Mouse (Mus musculus) CH12.LX (cell line): Measurements from ENCODE around the gene Tdrd7. TPM values are rescaled to one million over a fixed set of nuclear protein-coding genes. Genes with fewer than 3 reads are reported as not detected.

Experiments used
- DNase-seq: peaks from one replicate; pipeline ENCODE4 v3.0.0-alpha.2; 2013; ENCODE audit errors: extremely low read depth
- H3K27ac ChIP-seq: 2 replicates; pipeline ENCODE4 v1.5.1; 2012; ENCODE audit warnings: low read depth, mild to moderate bottlenecking, control low read depth, moderate library complexity; ENCODE audit not compliant: insufficient read depth
- H3K27me3 ChIP-seq: replicated peaks from 2 replicates; pipeline ENCODE3; 2012; ENCODE audit warnings: inconsistent platforms
- H3K36me3 ChIP-seq, 2 experiments: replicated peaks in 1 of 2; 2 replicates each; pipeline versions ENCODE3 to v1.6.1; 2012; ENCODE audit warnings: inconsistent platforms in 1 of 2, low read length in 1 of 2, mild to moderate bottlenecking in 1 of 2, mixed read lengths in 1 of 2, moderate library complexity in 1 of 2; ENCODE audit not compliant: control insufficient read depth in 1 of 2, insufficient read depth in 1 of 2
- H3K4me1 ChIP-seq, 2 experiments: 2 replicates each; pipeline ENCODE4 v1.6.1; 2012; ENCODE audit warnings: inconsistent platforms in 1 of 2, moderate library complexity in 1 of 2; ENCODE audit not compliant: insufficient read depth in 2 of 2, control insufficient read depth in 1 of 2
- H3K4me2 ChIP-seq: 2 replicates; pipeline ENCODE4 v1.6.1; 2012; ENCODE audit warnings: low read depth, mild to moderate bottlenecking, control low read depth; ENCODE audit not compliant: poor library complexity, insufficient read depth, severe bottlenecking
- H3K4me3 ChIP-seq, 3 experiments: fragments of 150-350 bp in 1 of 3; sonication (generic) in 1 of 3; replicated peaks in 1 of 3; 2 replicates each; pipeline versions ENCODE3 to v1.5.1; 2011 to 2012; ENCODE audit warnings: low read depth in 2 of 3, low read length in 2 of 3, mild to moderate bottlenecking in 2 of 3, moderate library complexity in 2 of 3, control low read depth in 1 of 3, improper control_type of control experiment in 1 of 3, inconsistent platforms in 1 of 3, mixed read lengths in 1 of 3; ENCODE audit not compliant: poor library complexity in 1 of 3
- H3K79me2 ChIP-seq: replicated peaks from 2 replicates; pipeline ENCODE4 v1.6.1; 2012; ENCODE audit warnings: mild to moderate bottlenecking, moderate library complexity; ENCODE audit not compliant: control insufficient read depth, poor library complexity, insufficient read depth, severe bottlenecking; ENCODE audit errors: extremely low read depth
- H3K9ac ChIP-seq: 2 replicates; pipeline ENCODE4 v1.6.1; 2012; ENCODE audit warnings: low read depth, mild to moderate bottlenecking, control low read depth, moderate library complexity; ENCODE audit not compliant: insufficient read depth
- H3K9me3 ChIP-seq: replicated peaks from 2 replicates; pipeline ENCODE3; 2012; ENCODE audit warnings: low read length, inconsistent platforms, mixed read lengths
- BHLHE40 ChIP-seq: IDR thresholded peaks from 2 replicates; pipeline ENCODE4 v1.6.1; 2011; ENCODE audit warnings: mild to moderate bottlenecking, low read depth, low read length, improper control_type of control experiment
- CHD1 ChIP-seq: IDR thresholded peaks from 2 replicates; pipeline ENCODE4 v1.6.1; 2012; ENCODE audit warnings: low read depth, low read length, improper control_type of control experiment, inconsistent platforms
- CTCF ChIP-seq, 2 experiments: IDR thresholded peaks in 1 of 2; conservative IDR thresholded peaks in 1 of 2; 2 replicates each; pipeline ENCODE4 v1.5.1; 2011 to 2012; ENCODE audit warnings: low read depth in 2 of 2, low read length in 2 of 2, improper control_type of control experiment in 1 of 2, inconsistent platforms in 1 of 2, mild to moderate bottlenecking in 1 of 2, moderate library complexity in 1 of 2
- E2F4 ChIP-seq: IDR thresholded peaks from 2 replicates; pipeline ENCODE4 v1.6.1; 2011; ENCODE audit warnings: low read depth, low read length, improper control_type of control experiment; ENCODE audit not compliant: insufficient replicate concordance
- GABPA ChIP-seq: IDR thresholded peaks from 2 replicates; pipeline ENCODE4 v1.6.1; 2012; ENCODE audit warnings: low read depth, low read length, improper control_type of control experiment, inconsistent platforms; ENCODE audit not compliant: insufficient replicate concordance
- IRF4 ChIP-seq: IDR thresholded peaks from 2 replicates; pipeline ENCODE4 v1.6.1; 2014; ENCODE audit warnings: low read depth, mild to moderate bottlenecking, inconsistent platforms, low read length, improper control_type of control experiment
- MAFK ChIP-seq: IDR thresholded peaks from 2 replicates; pipeline ENCODE4 v1.6.1; 2011; ENCODE audit warnings: low read length, improper control_type of control experiment; ENCODE audit not compliant: insufficient replicate concordance
- MAZ ChIP-seq: IDR thresholded peaks from 2 replicates; pipeline ENCODE4 v1.6.1; 2012; ENCODE audit warnings: low read depth, mild to moderate bottlenecking, inconsistent platforms, low read length, improper control_type of control experiment, moderate library complexity
- MEF2A ChIP-seq: IDR thresholded peaks from 2 replicates; pipeline ENCODE4 v1.6.1; 2014; ENCODE audit warnings: low read depth, mild to moderate bottlenecking, inconsistent platforms, low read length, improper control_type of control experiment, borderline replicate concordance
- MXI1 ChIP-seq: IDR thresholded peaks from 2 replicates; pipeline ENCODE4 v1.6.1; 2011; ENCODE audit warnings: mild to moderate bottlenecking, low read depth, low read length, improper control_type of control experiment
- MYC ChIP-seq: IDR thresholded peaks from 2 replicates; pipeline ENCODE4 v1.6.1; 2011; ENCODE audit warnings: low read depth, mild to moderate bottlenecking, improper control_type of control experiment, low read length
- NELFE ChIP-seq: IDR thresholded peaks from 2 replicates; pipeline ENCODE4 v1.6.1; 2011; ENCODE audit warnings: low read depth, low read length, improper control_type of control experiment
- POLR2A ChIP-seq: IDR thresholded peaks from 2 replicates; pipeline ENCODE4 v1.6.1; 2011; ENCODE audit warnings: low read depth, mild to moderate bottlenecking, improper control_type of control experiment, low read length
- POLR2AphosphoS2 ChIP-seq: IDR thresholded peaks from 2 replicates; pipeline ENCODE4 v1.6.1; 2011; ENCODE audit warnings: low read depth, low read length, improper control_type of control experiment
- RCOR1 ChIP-seq: conservative IDR thresholded peaks from 2 replicates; pipeline ENCODE4 v1.6.1; 2012; ENCODE audit warnings: low read depth, mild to moderate bottlenecking, inconsistent platforms, low read length, improper control_type of control experiment
- SIN3A ChIP-seq: IDR thresholded peaks from 2 replicates; pipeline ENCODE4 v1.6.1; 2012; ENCODE audit warnings: low read length, improper control_type of control experiment, inconsistent platforms
- TBP ChIP-seq: conservative IDR thresholded peaks from 2 replicates; pipeline ENCODE4 v1.6.1; 2011; ENCODE audit warnings: low read depth, low read length, improper control_type of control experiment
- UBTF ChIP-seq: IDR thresholded peaks from 2 replicates; pipeline ENCODE4 v1.6.1; 2012; ENCODE audit warnings: low read depth, mild to moderate bottlenecking, inconsistent platforms, low read length, improper control_type of control experiment, moderate library complexity
- USF1 ChIP-seq: IDR thresholded peaks from 2 replicates; pipeline ENCODE4 v1.6.1; 2014; ENCODE audit warnings: low read depth, mild to moderate bottlenecking, inconsistent platforms, low read length, improper control_type of control experiment
- ZKSCAN1 ChIP-seq: IDR thresholded peaks from 2 replicates; pipeline ENCODE4 v1.6.1; 2012; ENCODE audit warnings: low read depth, inconsistent platforms, low read length, improper control_type of control experiment, borderline replicate concordance
- ZNF384 ChIP-seq: IDR thresholded peaks from 2 replicates; pipeline ENCODE4 v1.6.1; 2012; ENCODE audit warnings: low read depth, low read length, improper control_type of control experiment, inconsistent platforms
- dilution Hi-C: fragments of 300-500 bp; cut with MboI; formaldehyde crosslinking; loops from 2 replicates; pipeline ENCODE4 v1.14.3; 2020; ENCODE audit warnings: low sequenced_read_pairs; ENCODE audit not compliant: extremely low pct_unique_long_range_greater_than_20kb, extremely low pct_ligation_motif_present
- in situ Hi-C: fragments of 300-500 bp; cut with MboI; formaldehyde crosslinking; loops from 3 replicates; pipeline ENCODE4 v1.14.3; 2019; ENCODE audit warnings: low sequenced_read_pairs, low pct_ligation_motif_present, low pct_unique_long_range_greater_than_20kb, mixed read lengths
- polyA plus RNA-seq: library from polyadenylated mRNA; unstranded; fragments of >175 nt; gene quantifications from 2 replicates; pipeline ENCODE4 v1.2.1, GENCODE M21; 2012; ENCODE audit warnings: low read depth; ENCODE audit not compliant: insufficient read length
- total RNA-seq, 2 experiments: library from RNA; depleted of rRNA; stranded (reverse); fragments of 300-350 nt in 1 of 2; fragments of >200 nt in 1 of 2; gene quantifications; 2 replicates each; pipeline ENCODE4 v1.2.3; 2012 to 2014

The Tdrd7 gene
- total and polyA plus RNA-seq, 3 experiments, result 1.6 to 2.9 (median 2.7) TPM

GRCm38 (mm10) chr4:46053323-46054107 lies 88.4 kb downstream of the Tdrd7 start:
- H3K4me3 ChIP-seq, result no peak overlapping the region
- peaks cover under 1 to 14% of the 10 kb centered on the region in 2 experiments for H3K4me1 ChIP-seq
- H3K4me2 ChIP-seq, result no peak overlapping the region
- dilution Hi-C loops (no loop called here), in situ Hi-C loops (no loop called here)
- H3K27me3 ChIP-seq, result no peaks in the 10 kb centered on the region
- no peak overlapping the region for H3K9ac ChIP-seq
- H3K79me2 ChIP-seq, result no peaks in the 10 kb centered on the region
- H3K36me3 ChIP-seq, result peaks cover 0 to 3% of the 10 kb centered on the region in 2 experiments
- DNase-seq, result no peak
- H3K9me3 ChIP-seq, result peaks cover 30% of the 10 kb centered on the region
- H3K27ac ChIP-seq, result no peak overlapping the region
- TF ChIP-seq TBP (no peak), GABPA (no peak), MEF2A (no peak), POLR2A (no peak), CHD1 (no peak), IRF4 (no peak), USF1 (no peak), BHLHE40 (no peak), NELFE (no peak), E2F4 (no peak), SIN3A (no peak), MAFK (no peak), MAZ (no peak), ZNF384 (no peak), UBTF (no peak), POLR2AphosphoS2 (no peak), CTCF (conservative IDR thresholded peaks at IDR 0.05 in 1 of 2, IDR thresholded peaks at IDR 0.05 in 1 of 2; ENCODE audit: low read depth in 2 of 2, low read length in 2 of 2) (no peak), RCOR1 (no peak), MYC (no peak), MXI1 (no peak)

DNA sequence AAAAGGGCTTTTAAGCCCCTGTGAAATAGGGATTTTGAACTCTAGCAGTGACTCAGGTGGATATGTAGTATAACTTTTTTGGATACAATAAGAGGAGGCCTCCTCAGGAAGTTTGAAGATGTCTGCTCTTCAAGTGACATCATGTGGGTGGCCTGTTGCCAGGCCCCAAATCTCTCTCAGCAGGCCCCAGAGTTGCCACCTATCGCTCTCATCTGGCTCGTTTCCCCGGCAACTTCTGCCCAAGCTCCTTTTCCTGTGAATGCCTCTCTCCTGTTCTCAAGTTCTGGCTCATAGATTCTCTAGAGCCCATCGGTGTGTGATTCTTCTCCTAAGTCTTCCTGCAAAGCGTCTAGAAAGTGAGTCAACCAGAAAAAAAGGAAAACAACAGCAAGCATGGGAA lies 91.0 kb downstream of the Tdrd7 start:
- H3K36me3 ChIP-seq, result no peaks in the 10 kb centered on the region
- in situ Hi-C loops (no loop called here), dilution Hi-C loops (no loop called here)
- H3K79me2 ChIP-seq, result no peaks in the 10 kb centered on the region
- H3K4me1 ChIP-seq, result peaks cover 0 to 9% of the 10 kb centered on the region in 2 experiments; a peak in 3 of 4 replicates
- no peak overlapping the region for H3K4me3 ChIP-seq
- H3K4me2 ChIP-seq, result no peak overlapping the region
- no peaks in the 10 kb centered on the region for H3K27me3 ChIP-seq
- no peak overlapping the region for H3K27ac ChIP-seq
- H3K9ac ChIP-seq, result no peak overlapping the region
- H3K9me3 ChIP-seq, result peaks cover 30% of the 10 kb centered on the region
- TF ChIP-seq ZKSCAN1, result no peak
- TF ChIP-seq, all 38 proteins: peak for 0
- no peak for DNase-seq
